Mouse (Mus musculus): ENCODE data around the gene Gm9887. TPM values are rescaled to one million over a fixed set of nuclear protein-coding genes. Genes with fewer than 3 reads are reported as not detected.

Gm9887 gene
- total and polyA plus RNA-seq, 3 experiments, result 1.7 to 4.9 TPM; not detected in 1

GRCm38 (mm10) chr12:69349928-69350327 is 22.3 kb downstream of the Gm9887 start:
- Histone ChIP-seq H3K4me3 (ENCODE audit: control insufficient read depth in 1 of 2, insufficient read depth in 1 of 2, low read depth in 2 of 2, low read length in 2 of 2) (no peak overlapping the region), H3K27ac (ENCODE audit: control insufficient read depth, low read depth, low read length) (no peak overlapping the region), H3K27me3 (ENCODE audit: control insufficient read depth in 1 of 2, insufficient read depth in 2 of 2, low read length in 2 of 2) (no peaks in the 10 kb centered on the region), H3K9ac (ENCODE audit: control insufficient read depth, low read depth, low read length, poor library complexity, severe bottlenecking) (no peak overlapping the region), H3K9me3 (replicated peaks; ENCODE audit: insufficient read depth, low read length) (no peaks in the 10 kb centered on the region), H3K79me2 (ENCODE audit: control insufficient read depth, insufficient read depth, low read length, poor library complexity) (no peaks in the 10 kb centered on the region), H3K36me3 (ENCODE audit: control insufficient read depth in 1 of 2, insufficient read depth in 2 of 2, low read length in 2 of 2) (peaks cover 2 to 35% of the 10 kb centered on the region in 2 experiments), H3K4me1 (ENCODE audit: control insufficient read depth in 1 of 2, insufficient read depth in 2 of 2, low read length in 2 of 2) (no peaks in the 10 kb centered on the region)
- TF ChIP-seq EP300 (IDR thresholded peaks at IDR 0.05; ENCODE audit: low read depth in 1 of 2, low read length in 2 of 2), result no peak
- no peak for TF ChIP-seq ZMIZ1 (IDR thresholded peaks at IDR 0.05; ENCODE audit: low read depth, low read length)
- no peak for TF ChIP-seq MXI1 (IDR thresholded peaks at IDR 0.05; ENCODE audit: low read depth, low read length)
- TF ChIP-seq BHLHE40 (IDR thresholded peaks at IDR 0.05; ENCODE audit: borderline replicate concordance, low read depth, low read length), result no peak
- no peak for TF ChIP-seq CTCF (IDR thresholded peaks at IDR 0.05 in 2 of 3, conservative IDR thresholded peaks at IDR 0.05 in 1 of 3; ENCODE audit: control insufficient read depth in 1 of 3, insufficient read depth in 1 of 3, low read depth in 2 of 3, low read length in 3 of 3, poor library complexity in 1 of 3, severe bottlenecking in 1 of 3)
- no peak for TF ChIP-seq NELFE (IDR thresholded peaks at IDR 0.05; ENCODE audit: low read depth, low read length)
- TF ChIP-seq GATA1 (IDR thresholded peaks at IDR 0.05; ENCODE audit: low read depth, low read length), result no peak
- no peak for TF ChIP-seq RCOR1 (IDR thresholded peaks at IDR 0.05; ENCODE audit: low read depth, low read length)
- TF ChIP-seq POLR2AphosphoS5 (IDR thresholded peaks at IDR 0.05; ENCODE audit: borderline replicate concordance, low read depth, low read length), result no peak
- TF ChIP-seq UBTF (IDR thresholded peaks at IDR 0.05; ENCODE audit: borderline replicate concordance, insufficient read depth, low read depth, low read length), result no peak
- TF ChIP-seq E2F4 (IDR thresholded peaks at IDR 0.05; ENCODE audit: borderline replicate concordance, low read depth, low read length), result no peak
- TF ChIP-seq USF2 (IDR thresholded peaks at IDR 0.05; ENCODE audit: borderline replicate concordance in 1 of 2, insufficient read depth in 1 of 2, low read depth in 1 of 2, low read length in 2 of 2), result no peak
- TF ChIP-seq MAX (IDR thresholded peaks at IDR 0.05; ENCODE audit: low read length), result no peak
- TF ChIP-seq TAL1 (IDR thresholded peaks at IDR 0.05; ENCODE audit: low read length), result no peak
- no peak for DNase-seq (ENCODE audit: low read depth, low spot score)

GRCm38 (mm10) chr12:69333547-69333946 is 38.7 kb downstream of the Gm9887 start:
- peaks cover 13 to 45% of the 10 kb centered on the region in 2 experiments for H3K36me3 ChIP-seq (ENCODE audit: control insufficient read depth in 1 of 2, insufficient read depth in 2 of 2, low read length in 2 of 2)
- peak; percentile 69 for DNase-seq (ENCODE audit: low read depth, low spot score)
- TF ChIP-seq GABPA (IDR thresholded peaks at IDR 0.05; ENCODE audit: low read depth, low read length) (no peak), E2F4 (IDR thresholded peaks at IDR 0.05; ENCODE audit: borderline replicate concordance, low read depth, low read length) (no peak), MAFK (IDR thresholded peaks at IDR 0.05; ENCODE audit: borderline replicate concordance, low read depth, low read length) (no peak), ZKSCAN1 (IDR thresholded peaks at IDR 0.05; ENCODE audit: low read depth, low read length) (no peak), MXI1 (IDR thresholded peaks at IDR 0.05; ENCODE audit: low read depth, low read length) (no peak), POLR2AphosphoS5 (IDR thresholded peaks at IDR 0.05; ENCODE audit: borderline replicate concordance, low read depth, low read length) (no peak), CHD1 (IDR thresholded peaks at IDR 0.05; ENCODE audit: low read depth, low read length) (no peak), HCFC1 (IDR thresholded peaks at IDR 0.05; ENCODE audit: low read depth, low read length) (no peak), MYB (IDR thresholded peaks at IDR 0.05; ENCODE audit: low read depth, low read length) (no peak), RAD21 (IDR thresholded peaks at IDR 0.05; ENCODE audit: low read depth, low read length) (peak; percentile 61), NELFE (IDR thresholded peaks at IDR 0.05; ENCODE audit: low read depth, low read length) (no peak), SIN3A (IDR thresholded peaks at IDR 0.05; ENCODE audit: low read length) (0 out of 2 replicates have a peak, but pooled peaks have one; percentile 42), POLR2A (IDR thresholded peaks at IDR 0.05; ENCODE audit: control insufficient read depth in 1 of 2, insufficient read depth in 1 of 2, low read depth in 1 of 2, low read length in 2 of 2, poor library complexity in 1 of 2) (no peak), RCOR1 (IDR thresholded peaks at IDR 0.05; ENCODE audit: low read depth, low read length) (no peak), MAZ (IDR thresholded peaks at IDR 0.05; ENCODE audit: low read depth, low read length) (no peak), UBTF (IDR thresholded peaks at IDR 0.05; ENCODE audit: borderline replicate concordance, insufficient read depth, low read depth, low read length) (no peak), POLR2AphosphoS2 (IDR thresholded peaks at IDR 0.05; ENCODE audit: low read length) (no peak), USF2 (IDR thresholded peaks at IDR 0.05; ENCODE audit: borderline replicate concordance in 1 of 2, insufficient read depth in 1 of 2, low read depth in 1 of 2, low read length in 2 of 2) (no peak), GATA1 (IDR thresholded peaks at IDR 0.05; ENCODE audit: low read depth, low read length) (no peak), EP300 (IDR thresholded peaks at IDR 0.05; ENCODE audit: low read depth in 1 of 2, low read length in 2 of 2) (0 out of 4 replicates have a peak, but pooled peaks of 1 of the 2 experiments have one; percentile 7), MYC (IDR thresholded peaks at IDR 0.05; ENCODE audit: low read depth, low read length) (no peak), USF1 (IDR thresholded peaks at IDR 0.05; ENCODE audit: low read depth, low read length) (no peak), MAX (IDR thresholded peaks at IDR 0.05; ENCODE audit: low read length) (no peak), TCF12 (IDR thresholded peaks at IDR 0.05; ENCODE audit: low read depth, low read length) (no peak), NRF1 (IDR thresholded peaks at IDR 0.05; ENCODE audit: insufficient read depth, low read depth, low read length, poor library complexity, severe bottlenecking) (no peak)

More at GRCm38 (mm10) chr12:69333547-69333946, 38.7 kb downstream of the Gm9887 start:
- no peaks in the 10 kb centered on the region; the same call in 1 of the 2 replicates for H3K79me2 ChIP-seq (ENCODE audit: control insufficient read depth, insufficient read depth, low read length, poor library complexity)
- no peak overlapping the region for H3K4me3 ChIP-seq (ENCODE audit: control insufficient read depth in 1 of 2, insufficient read depth in 1 of 2, low read depth in 2 of 2, low read length in 2 of 2)
- H3K9ac ChIP-seq (ENCODE audit: control insufficient read depth, low read depth, low read length, poor library complexity, severe bottlenecking), result no peak overlapping the region
- no peaks in the 10 kb centered on the region for H3K9me3 ChIP-seq (replicated peaks; ENCODE audit: insufficient read depth, low read length)
- H3K27me3 ChIP-seq (ENCODE audit: control insufficient read depth in 1 of 2, insufficient read depth in 2 of 2, low read length in 2 of 2), result no peaks in the 10 kb centered on the region
- peaks cover 3 to 5% of the 10 kb centered on the region in 2 experiments; a peak in 3 of 4 replicates for H3K4me1 ChIP-seq (ENCODE audit: control insufficient read depth in 1 of 2, insufficient read depth in 2 of 2, low read length in 2 of 2)
- H3K27ac ChIP-seq (ENCODE audit: control insufficient read depth, low read depth, low read length), result no peak overlapping the region

Measured in MEL (cell line).